Mouse (Mus musculus): ENCODE measurements at regions not wholly inside any gene's neighbourhood (a gene's known extent, or its start where the extent isn't known, plus 50 kb on each side); places are given as distances from the start of the nearest gene placed in this dataset.

GRCm38 (mm10) chr6:51163266-51163665 is 269.2 kb upstream of the Nfe2l3 start:
- Histone ChIP-seq H3K27ac (replicated peaks) (peak overlapping the region; percentile 72), H3K27me3 (replicated peaks; ENCODE audit: low read depth, poor library complexity, severe bottlenecking) (no peaks in the 10 kb centered on the region), H3K4me1 (peaks cover 36% of the 10 kb centered on the region)

GRCm38 (mm10) chr6:51163882-51164281 is 268.6 kb upstream of the Nfe2l3 start:
- 65% methylated on average over 4 of the region's 4 CpGs for WGBS
- DNase-seq (ENCODE audit: low spot score), result peak; percentile 9
- Histone ChIP-seq H3K27ac (replicated peaks) (peak overlapping the region; percentile 78), H3K36me3 (replicated peaks) (no peaks in the 10 kb centered on the region), H3K9me3 (no peaks in the 10 kb centered on the region), H3K4me1 (peaks cover 42% of the 10 kb centered on the region), H3K4me3 (no peak overlapping the region), H3K27me3 (replicated peaks; ENCODE audit: low read depth, poor library complexity, severe bottlenecking) (no peaks in the 10 kb centered on the region)

More at GRCm38 (mm10) chr6:51163266-51163665, 269.2 kb upstream of the Nfe2l3 start:
- WGBS, result 73% methylated on average over 5 of the region's 5 CpGs
- Histone ChIP-seq H3K36me3 (replicated peaks) (no peaks in the 10 kb centered on the region), H3K4me3 (no peak overlapping the region), H3K9me3 (no peaks in the 10 kb centered on the region)
- peak; percentile 7 for DNase-seq (ENCODE audit: low spot score)

- Histone ChIP-seq H3K9me3 (no peaks in the 10 kb centered on the region), H3K36me3 (replicated peaks) (no peaks in the 10 kb centered on the region), H3K4me1 (peaks cover 57% of the 10 kb centered on the region)
Measured at GRCm38 (mm10) chr6:51167028-51167427, 265.4 kb upstream of the Nfe2l3 start.

GRCm38 (mm10) chr6:51168048-51168447 is 264.4 kb upstream of the Nfe2l3 start:
- H3K27ac ChIP-seq (replicated peaks), result peak overlapping the region; percentile 98
- no peaks in the 10 kb centered on the region for H3K9me3 ChIP-seq
- H3K4me3 ChIP-seq, result 0 out of 2 replicates have a peak overlapping the region, but pooled peaks have one; percentile 52
- WGBS, result 2% methylated on average over 11 of the region's 11 CpGs
- no peaks in the 10 kb centered on the region for H3K36me3 ChIP-seq (replicated peaks)
- H3K27me3 ChIP-seq (replicated peaks; ENCODE audit: low read depth, poor library complexity, severe bottlenecking), result peaks cover 6% of the 10 kb centered on the region; the same call in 1 of the 2 replicates
- peaks cover 62% of the 10 kb centered on the region for H3K4me1 ChIP-seq
- peak; percentile 91 for DNase-seq (ENCODE audit: low spot score)

More at GRCm38 (mm10) chr6:51167028-51167427, 265.4 kb upstream of the Nfe2l3 start:
- no peak for DNase-seq (ENCODE audit: low spot score)
- WGBS, result 82% methylated on average over 5 of the region's 5 CpGs
- Histone ChIP-seq H3K27me3 (replicated peaks; ENCODE audit: low read depth, poor library complexity, severe bottlenecking) (no peaks in the 10 kb centered on the region), H3K4me3 (no peak overlapping the region), H3K27ac (replicated peaks) (peak overlapping the region; percentile 98)

GRCm38 (mm10) chr6:51168775-51169695 is 263.4 kb upstream of the Nfe2l3 start:
- H3K27ac ChIP-seq (replicated peaks), result peak overlapping the region; percentile 98
- no peaks in the 10 kb centered on the region for H3K9me3 ChIP-seq
- H3K4me1 ChIP-seq, result peaks cover 65% of the 10 kb centered on the region
- peaks cover 15% of the 10 kb centered on the region for H3K27me3 ChIP-seq (replicated peaks; ENCODE audit: low read depth, poor library complexity, severe bottlenecking)
- H3K36me3 ChIP-seq (replicated peaks), result no peaks in the 10 kb centered on the region
- peak overlapping the region; percentile 52 for H3K4me3 ChIP-seq
- WGBS, result 4% methylated on average over 38 of the region's 38 CpGs
- peak; percentile 74 for DNase-seq (ENCODE audit: low spot score)

- Histone ChIP-seq H3K9me3 (no peaks in the 10 kb centered on the region), H3K4me1 (peaks cover 71% of the 10 kb centered on the region), H3K4me3 (peak overlapping the region; percentile 44), H3K27me3 (replicated peaks; ENCODE audit: low read depth, poor library complexity, severe bottlenecking) (peaks cover 25% of the 10 kb centered on the region), H3K36me3 (replicated peaks) (no peaks in the 10 kb centered on the region), H3K27ac (replicated peaks) (peak overlapping the region; percentile 98)
- under 1% methylated on average over 22 of the region's 22 CpGs for WGBS
- DNase-seq (ENCODE audit: low spot score), result peak; percentile 61
Measured at GRCm38 (mm10) chr6:51169971-51170411, 262.5 kb upstream of the Nfe2l3 start.

- Histone ChIP-seq H3K36me3 (replicated peaks) (no peaks in the 10 kb centered on the region), H3K4me3 (peak overlapping the region; percentile 44), H3K27me3 (replicated peaks; ENCODE audit: low read depth, poor library complexity, severe bottlenecking) (peaks cover 29% of the 10 kb centered on the region), H3K27ac (replicated peaks) (peak overlapping the region; percentile 98), H3K9me3 (no peaks in the 10 kb centered on the region), H3K4me1 (peaks cover 72% of the 10 kb centered on the region)
- under 1% methylated on average over 11 of the region's 11 CpGs for WGBS
- DNase-seq (ENCODE audit: low spot score), result peak; percentile 82
Measured at GRCm38 (mm10) chr6:51170414-51170813, 262.1 kb upstream of the Nfe2l3 start.

- peaks cover 68% of the 10 kb centered on the region for H3K4me1 ChIP-seq
- H3K27ac ChIP-seq (replicated peaks), result peak overlapping the region; percentile 98
- peak; percentile 71 for DNase-seq (ENCODE audit: low spot score)
- no peaks in the 10 kb centered on the region for H3K9me3 ChIP-seq
- peak overlapping the region; percentile 54; the same call in 1 of the 2 replicates for H3K4me3 ChIP-seq
- H3K27me3 ChIP-seq (replicated peaks; ENCODE audit: low read depth, poor library complexity, severe bottlenecking), result peaks cover 34% of the 10 kb centered on the region
- whole genome bisulfite sequencing, result under 1% methylated on average over 11 of the region's 11 CpGs
- no peaks in the 10 kb centered on the region for H3K36me3 ChIP-seq (replicated peaks)
Measured at GRCm38 (mm10) chr6:51170871-51171270, 261.6 kb upstream of the Nfe2l3 start.

GRCm38 (mm10) chr6:51171761-51172160 is 260.7 kb upstream of the Nfe2l3 start:
- 1% methylated on average over 22 of the region's 22 CpGs for WGBS
- H3K36me3 ChIP-seq (replicated peaks), result no peaks in the 10 kb centered on the region
- no peaks in the 10 kb centered on the region for H3K9me3 ChIP-seq
- H3K27ac ChIP-seq (replicated peaks), result peak overlapping the region; percentile 98
- DNase-seq (ENCODE audit: low spot score), result peak; percentile 82
- peaks cover 43% of the 10 kb centered on the region for H3K27me3 ChIP-seq (replicated peaks; ENCODE audit: low read depth, poor library complexity, severe bottlenecking)
- peak overlapping the region; percentile 54 for H3K4me3 ChIP-seq
- H3K4me1 ChIP-seq, result peaks cover 70% of the 10 kb centered on the region

- Histone ChIP-seq H3K27ac (replicated peaks) (peak overlapping the region; percentile 98), H3K4me1 (peaks cover 74% of the 10 kb centered on the region), H3K27me3 (replicated peaks; ENCODE audit: low read depth, poor library complexity, severe bottlenecking) (peaks cover 49% of the 10 kb centered on the region), H3K36me3 (replicated peaks) (no peaks in the 10 kb centered on the region), H3K9me3 (no peaks in the 10 kb centered on the region), H3K4me3 (peak overlapping the region; percentile 54)
- peak; percentile 52 for DNase-seq (ENCODE audit: low spot score)
- WGBS, result 2% methylated on average over 12 of the region's 12 CpGs
Measured at GRCm38 (mm10) chr6:51172331-51172791, 260.1 kb upstream of the Nfe2l3 start.

- Histone ChIP-seq H3K27ac (replicated peaks) (peak overlapping the region; percentile 98), H3K27me3 (replicated peaks; ENCODE audit: low read depth, poor library complexity, severe bottlenecking) (peaks cover 52% of the 10 kb centered on the region), H3K4me3 (peak overlapping the region; percentile 54), H3K4me1 (peaks cover 76% of the 10 kb centered on the region), H3K9me3 (no peaks in the 10 kb centered on the region), H3K36me3 (replicated peaks) (no peaks in the 10 kb centered on the region)
- DNase-seq (ENCODE audit: low spot score), result peak; percentile 95
- WGBS, result under 1% methylated on average over 25 of the region's 25 CpGs
Measured at GRCm38 (mm10) chr6:51172856-51173619, 259.4 kb upstream of the Nfe2l3 start.

Measured in embryonic facial prominence, embryonic 10.5 days (tissue).